Mouse (Mus musculus): ENCODE data around the gene Edem1.
A peak's percentile ranks its signal among the peaks of the same experiment; 100 is the strongest.

Gene Edem1

GRCm38 (mm10) chr6:108871251-108871650 lies 42.8 kb downstream of the Edem1 start:
- no peak for DNase-seq (ENCODE audit: extremely low read depth, insufficient read length, low spot score)

- no peak for DNase-seq (ENCODE audit: extremely low read depth, insufficient read length, low spot score)
These were observed 46.9 kb downstream of the Edem1 start for GRCm38 (mm10) chr6:108875344-108875743.

- no peak for DNase-seq (ENCODE audit: extremely low read depth, insufficient read length, low spot score)
These were observed 47.6 kb downstream of the Edem1 start for GRCm38 (mm10) chr6:108876052-108876451.

GRCm38 (mm10) chr6:108876486-108876885 lies 48.0 kb downstream of the Edem1 start:
- DNase-seq (ENCODE audit: extremely low read depth, insufficient read length, low spot score) = no peak

GRCm38 (mm10) chr6:108880368-108881013 lies 52.0 kb downstream of the Edem1 start:
- DNase-seq (ENCODE audit: extremely low read depth, insufficient read length, low spot score) = no peak

GRCm38 (mm10) chr6:108881074-108881473 lies 52.6 kb downstream of the Edem1 start:
- no peak for DNase-seq (ENCODE audit: extremely low read depth, insufficient read length, low spot score)

GRCm38 (mm10) chr6:108883826-108884225 lies 55.4 kb downstream of the Edem1 start:
- no peak for DNase-seq (ENCODE audit: extremely low read depth, insufficient read length, low spot score)

GRCm38 (mm10) chr6:108884603-108885002 lies 56.2 kb downstream of the Edem1 start:
- no peak for DNase-seq (ENCODE audit: extremely low read depth, insufficient read length, low spot score)

- DNase-seq (ENCODE audit: extremely low read depth, insufficient read length, low spot score) = no peak
These were observed 57.9 kb downstream of the Edem1 start for GRCm38 (mm10) chr6:108886346-108886745.

GRCm38 (mm10) chr6:108892589-108892988 lies 64.1 kb downstream of the Edem1 start:
- DNase-seq (ENCODE audit: extremely low read depth, insufficient read length, low spot score) = no peak

GRCm38 (mm10) chr6:108895129-108895528 lies 66.7 kb downstream of the Edem1 start:
- DNase-seq (ENCODE audit: extremely low read depth, insufficient read length, low spot score) = peak; percentile 39

GRCm38 (mm10) chr6:108895976-108896375 lies 67.5 kb downstream of the Edem1 start:
- peak; percentile 20 for DNase-seq (ENCODE audit: extremely low read depth, insufficient read length, low spot score)

GRCm38 (mm10) chr6:108896525-108897087 lies 68.2 kb downstream of the Edem1 start:
- no peak for DNase-seq (ENCODE audit: extremely low read depth, insufficient read length, low spot score)

- no peak for DNase-seq (ENCODE audit: extremely low read depth, insufficient read length, low spot score)
These were observed 70.8 kb downstream of the Edem1 start for GRCm38 (mm10) chr6:108899231-108899630.

- no peak for DNase-seq (ENCODE audit: extremely low read depth, insufficient read length, low spot score)
These were observed 73.7 kb downstream of the Edem1 start for GRCm38 (mm10) chr6:108902124-108902523.

GRCm38 (mm10) chr6:108903280-108903679 lies 74.8 kb downstream of the Edem1 start:
- DNase-seq (ENCODE audit: extremely low read depth, insufficient read length, low spot score) = no peak

- DNase-seq (ENCODE audit: extremely low read depth, insufficient read length, low spot score) = no peak
These were observed 78.1 kb downstream of the Edem1 start for GRCm38 (mm10) chr6:108906539-108906938.

Measured in 3134 (cell line).